ENCODE assay signal across 23 mouse cellular contexts in genomic region chr4:53935306-53935705, GRCm38 (mm10).
DNase-seq lines count a peak whose midpoint lies in the region; ATAC-seq lines count a peak whose summit lies in the region.
"Had no signal": no experiment of that assay in that cellular context is flagged by ENCODE, and none has a peak within 500 bp of the region (broad histone marks: within the 10 kb centered on the region; RNA-seq: fewer than 3 reads in every experiment).

No protein-coding gene starts in this region.

- no peak overlapping the region for H3K4me2 ChIP-seq in heart, embryonic 15.5 days
- H3K4me2 ChIP-seq: midbrain, embryonic 15.5 days had no signal

- H3K36me3 ChIP-seq in heart, embryonic 15.5 days: no peaks in the 10 kb centered on the region
- H3K36me3 ChIP-seq: embryonic facial prominence, embryonic 10.5 days; limb, embryonic 10.5 days; midbrain, embryonic 15.5 days had no signal

- peak overlapping the region; percentile 22 for H3K27ac ChIP-seq in heart, embryonic 15.5 days
- H3K27ac ChIP-seq: embryonic facial prominence, embryonic 10.5 days; left cerebral cortex, adult 2 months; limb, embryonic 10.5 days; midbrain, embryonic 15.5 days had no signal

- H3K4me3 ChIP-seq in heart, embryonic 15.5 days: no peak overlapping the region
- H3K4me3 ChIP-seq: embryonic facial prominence, embryonic 10.5 days; left cerebral cortex, adult 2 months; limb, embryonic 10.5 days; midbrain, embryonic 15.5 days; myocyte had no signal

- WGBS in heart, embryonic 15.5 days: 37% methylated on average over 5 of the region's 5 CpGs

- H3K9me3 ChIP-seq in heart, embryonic 15.5 days (replicated peaks): no peaks in the 10 kb centered on the region
- H3K9me3 ChIP-seq: embryonic facial prominence, embryonic 10.5 days; limb, embryonic 10.5 days; midbrain, embryonic 15.5 days had no signal

- peaks cover 9% of the 10 kb centered on the region; the same call in 1 of the 2 replicates for H3K4me1 ChIP-seq in heart, embryonic 15.5 days (replicated peaks)
- H3K4me1 ChIP-seq: midbrain, embryonic 15.5 days had no signal

- intact Hi-C loops in heart, postnatal 36 days (cut with DNase I): loop anchor here (10.0 kb wide), 1 partner anchor 1009 kb away; the partner anchor contains the start of gene Zfp462

- DNase-seq in frontal cortex, postnatal 10 days (ENCODE audit: low spot score in 2 of 2): no peak
- DNase-seq in heart, postnatal 36 days: no peak
- DNase-seq in 416B (ENCODE audit: low read depth): peak; percentile 29
- no peak for DNase-seq in cerebellum, adult 9-10 months
- DNase-seq in adrenal gland, adult 2 months: no peak
- DNase-seq: adrenal gland, postnatal 25 days; cerebellum, adult 11-12 months; cerebellum, postnatal 36 days; kidney, adult 11 months; kidney, postnatal 36 days; layer of hippocampus, adult 9-11 months; right cerebral cortex, postnatal 14 days; thymus, postnatal 36 days had no signal

- no peaks in the 10 kb centered on the region for H3K27me3 ChIP-seq in heart, embryonic 15.5 days
- H3K27me3 ChIP-seq: midbrain, embryonic 15.5 days; Patski had no signal

- H3K9ac ChIP-seq in heart, embryonic 15.5 days: no peak overlapping the region
- H3K9ac ChIP-seq: midbrain, embryonic 15.5 days had no signal

- ATAC-seq in frontal cortex, adult (ENCODE audit: low TSS enrichment): peak; percentile 82
- ATAC-seq in heart, embryonic 15.5 days (replicated peaks; ENCODE audit: insufficient number of reproducible peaks, insufficient read depth, low FRiP score, low read depth): no peak; the same call in 1 of the 2 replicates
- ATAC-seq in hematopoietic stem cell, adult 5-6 weeks (replicated peaks in 1 of 2; ENCODE audit: insufficient read depth in 1 of 2, low FRiP score in 2 of 2, low TSS enrichment in 1 of 2, low read depth in 1 of 2, poor library complexity in 2 of 2, severe bottlenecking in 2 of 2): peak; percentile 27 to 53; a peak in 3 of 4 replicates
- ATAC-seq: CD4-positive, CD25-positive, alpha-beta regulatory T cell, adult 4 months; midbrain, embryonic 15.5 days; Patski had no signal
